Mouse (Mus musculus) kidney, postnatal 0 days (tissue): Measurements from ENCODE around the gene Triap1. TPM values are rescaled to one million over a fixed set of nuclear protein-coding genes. Genes with fewer than 3 reads are reported as not detected.

Source experiments
- ATAC-seq: fragments of 200-750 bp; cut with Nextera tagmentation; replicated peaks from 2 replicates; pipeline ENCODE4 v1.8.0; 2017; ENCODE audit warnings: low read depth, moderate number of reproducible peaks, moderate TSS enrichment, moderate library complexity; ENCODE audit not compliant: low FRiP score
- DNase-seq: peaks from one replicate; pipeline ENCODE4 v3.0.0-alpha.2; 2016; ENCODE audit warnings: low spot score
- H3K27ac ChIP-seq: fragments of 300-500 bp; sonication (generic); 2 replicates; pipeline ENCODE4 v1.5.1; 2014; ENCODE audit warnings: mild to moderate bottlenecking
- H3K27me3 ChIP-seq: fragments of 300-500 bp; sonication (generic); 2 replicates; pipeline ENCODE4 v1.6.1; 2014; ENCODE audit warnings: low read length, mixed read lengths; ENCODE audit not compliant: insufficient read depth
- H3K36me3 ChIP-seq: fragments of 300-500 bp; sonication (generic); 2 replicates; pipeline ENCODE4 v1.6.1; 2014; ENCODE audit warnings: low read length, mixed read lengths; ENCODE audit not compliant: insufficient read depth
- H3K4me1 ChIP-seq: fragments of 300-500 bp; sonication (generic); replicated peaks from 2 replicates; pipeline ENCODE4 v1.6.1; 2014; ENCODE audit warnings: antibody characterized with exemption, low read length, mixed read lengths; ENCODE audit not compliant: insufficient read depth
- H3K4me2 ChIP-seq: fragments of 300-500 bp; sonication (generic); 2 replicates; pipeline ENCODE4 v1.6.1; 2014; ENCODE audit warnings: mild to moderate bottlenecking, low read length, moderate library complexity, mixed read lengths
- H3K4me3 ChIP-seq: fragments of 300-500 bp; sonication (generic); replicated peaks from 2 replicates; pipeline ENCODE4 v1.5.1; 2014; ENCODE audit warnings: low read depth, low read length
- H3K9ac ChIP-seq: fragments of 300-500 bp; sonication (generic); 2 replicates; pipeline ENCODE4 v1.6.1; 2014; ENCODE audit warnings: low read depth, low read length
- H3K9me3 ChIP-seq: fragments of 300-500 bp; sonication (generic); replicated peaks from 2 replicates; pipeline ENCODE4 v1.6.1; 2016; ENCODE audit warnings: low read length, inconsistent platforms, mixed read lengths
- CTCF ChIP-seq: IDR thresholded peaks from 2 replicates; pipeline ENCODE4 v1.5.1; 2016; ENCODE audit warnings: antibody characterized with exemption, low read depth, mild to moderate bottlenecking, moderate library complexity
- WGBS: fragments of 180-500 bp; shearing (Covaris S2); extraction: QIAGEN DNeasy Blood & Tissue Kit; methylation state at CpG from one replicate; pipeline ENCODE4 v1.1.7; 2014; 5-methylcytosine and 5-hydroxymethylcytosine counted together
- polyA plus RNA-seq: library from polyadenylated mRNA; unstranded; fragments of >200 nt; fragmentation: Nextera tagmentation; extraction: Ambion mirVana; gene quantifications from 2 replicates; pipeline ENCODE4 v1.2.1, GENCODE M21; 2015

Gene Triap1
- polyA plus RNA-seq, 1 experiment from 2014 or later = 59.0 TPM

DNA sequence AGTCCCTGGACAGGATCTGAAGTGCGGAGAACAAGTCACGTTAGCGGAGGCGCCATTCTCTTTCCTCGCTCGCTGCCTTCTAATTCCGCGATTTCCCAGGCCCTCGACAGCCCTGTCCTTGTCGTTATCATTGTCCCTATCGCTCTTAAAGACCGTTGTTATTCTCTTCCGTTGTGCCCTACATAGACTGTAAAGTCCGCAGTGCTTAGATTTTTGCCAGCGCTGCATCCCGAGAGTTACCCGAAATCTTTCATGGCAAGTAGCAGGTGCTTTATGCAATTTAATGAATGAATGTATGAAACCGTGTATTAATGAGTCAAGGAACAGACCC is 8.2 kb downstream of the Triap1 start:
- Histone ChIP-seq H3K36me3 (peaks cover 16% of the 10 kb centered on the region; the same call in 1 of the 2 replicates), H3K9me3 (no peaks in the 10 kb centered on the region), H3K4me2 (peak overlapping the region; percentile 63), H3K9ac (peak overlapping the region; percentile 91), H3K27me3 (no peaks in the 10 kb centered on the region), H3K4me3 (peak overlapping the region; percentile 93), H3K4me1 (peaks cover 14% of the 10 kb centered on the region), H3K27ac (peak overlapping the region; percentile 60)
- TF ChIP-seq CTCF = no peak
- under 1% methylated on average over 18 of the region's 18 CpGs for WGBS
- no peak for ATAC-seq
- no peak for DNase-seq

- Histone ChIP-seq H3K9me3 (no peaks in the 10 kb centered on the region), H3K4me1 (peaks cover 14% of the 10 kb centered on the region), H3K4me3 (no peak overlapping the region), H3K36me3 (no peaks in the 10 kb centered on the region), H3K9ac (no peak overlapping the region), H3K4me2 (no peak overlapping the region), H3K27me3 (no peaks in the 10 kb centered on the region), H3K27ac (no peak overlapping the region)
- 0 out of 2 replicates have a peak, but pooled peaks have one; percentile 4 for TF ChIP-seq CTCF
- ATAC-seq (no peak), DNase-seq (no peak)
- 84% methylated on average over 5 of the region's 5 CpGs for WGBS
These were observed 10.3 kb downstream of the Triap1 start for GRCm38 (mm10) chr5:115351348-115351747.

- Histone ChIP-seq H3K4me2 (no peak overlapping the region), H3K27ac (no peak overlapping the region), H3K27me3 (no peaks in the 10 kb centered on the region), H3K9ac (no peak overlapping the region), H3K9me3 (no peaks in the 10 kb centered on the region), H3K4me3 (no peak overlapping the region), H3K36me3 (no peaks in the 10 kb centered on the region), H3K4me1 (no peaks in the 10 kb centered on the region)
- no peak for DNase-seq
- no peak for ATAC-seq
- TF ChIP-seq CTCF = no peak
- WGBS = 33% methylated on average over 13 of the region's 13 CpGs
These were observed 14.0 kb downstream of the Triap1 start for GRCm38 (mm10) chr5:115355070-115355469.

- TF ChIP-seq CTCF = peak; percentile 94
- H3K27ac ChIP-seq = no peak overlapping the region
- H3K9me3 ChIP-seq = no peaks in the 10 kb centered on the region
- peak; percentile 57 for ATAC-seq
- H3K4me2 ChIP-seq = no peak overlapping the region
- no peak overlapping the region for H3K4me3 ChIP-seq
- DNase-seq = peak; percentile 85
- no peaks in the 10 kb centered on the region for H3K27me3 ChIP-seq
- 2% methylated on average over 12 of the region's 12 CpGs for WGBS
- no peak overlapping the region for H3K9ac ChIP-seq
- H3K4me1 ChIP-seq = no peaks in the 10 kb centered on the region
- H3K36me3 ChIP-seq = no peaks in the 10 kb centered on the region
These were observed 17.8 kb downstream of the Triap1 start for GRCm38 (mm10) chr5:115358872-115359271.

DNA sequence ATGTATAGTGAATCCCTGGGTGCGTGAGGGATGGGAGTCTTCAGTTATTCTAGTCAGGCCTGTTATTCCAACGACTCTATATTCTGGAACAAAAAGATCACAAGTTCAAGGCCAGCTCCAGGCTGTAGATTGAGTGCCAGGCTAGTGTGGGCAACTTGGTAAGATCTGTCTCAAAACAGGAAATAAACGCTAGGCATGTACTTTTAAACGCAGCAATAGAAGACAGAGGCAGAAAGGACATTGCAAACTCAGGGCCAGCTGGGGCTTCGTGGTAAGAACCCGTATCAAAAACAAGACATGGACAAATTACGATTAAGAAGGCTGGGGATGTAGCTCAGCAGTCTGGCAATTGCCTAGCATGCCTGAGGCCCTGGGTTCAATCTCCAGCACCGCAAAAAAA is 18.4 kb downstream of the Triap1 start:
- no peak overlapping the region for H3K4me2 ChIP-seq
- no peak for DNase-seq
- ATAC-seq = no peak
- no peaks in the 10 kb centered on the region for H3K36me3 ChIP-seq
- H3K4me1 ChIP-seq = no peaks in the 10 kb centered on the region
- H3K27ac ChIP-seq = no peak overlapping the region
- WGBS = 78% methylated on average over 8 of the region's 8 CpGs
- no peak overlapping the region for H3K9ac ChIP-seq
- no peaks in the 10 kb centered on the region for H3K27me3 ChIP-seq
- H3K4me3 ChIP-seq = no peak overlapping the region
- no peak for TF ChIP-seq CTCF
- H3K9me3 ChIP-seq = no peaks in the 10 kb centered on the region

- no peaks in the 10 kb centered on the region for H3K4me1 ChIP-seq
- 45% methylated on average over 5 of the region's 5 CpGs for WGBS
- DNase-seq = peak; percentile 32
- no peak overlapping the region for H3K9ac ChIP-seq
- H3K27me3 ChIP-seq = no peaks in the 10 kb centered on the region
- H3K4me2 ChIP-seq = no peak overlapping the region
- H3K4me3 ChIP-seq = no peak overlapping the region
- no peak overlapping the region for H3K27ac ChIP-seq
- ATAC-seq = no peak
- H3K36me3 ChIP-seq = no peaks in the 10 kb centered on the region
- H3K9me3 ChIP-seq = no peaks in the 10 kb centered on the region
- no peak for TF ChIP-seq CTCF
These were observed 18.9 kb downstream of the Triap1 start for GRCm38 (mm10) chr5:115359851-115360372.

- no peak for DNase-seq
- no peak overlapping the region for H3K27ac ChIP-seq
- H3K4me3 ChIP-seq = no peak overlapping the region
- no peaks in the 10 kb centered on the region for H3K27me3 ChIP-seq
- no peak overlapping the region for H3K9ac ChIP-seq
- no peak for TF ChIP-seq CTCF
- no peaks in the 10 kb centered on the region for H3K4me1 ChIP-seq
- ATAC-seq = no peak
- H3K36me3 ChIP-seq = no peaks in the 10 kb centered on the region
- no peak overlapping the region for H3K4me2 ChIP-seq
- no peaks in the 10 kb centered on the region for H3K9me3 ChIP-seq
- 46% methylated on average over 7 of the region's 7 CpGs for WGBS
These were observed 21.2 kb downstream of the Triap1 start for GRCm38 (mm10) chr5:115362216-115362615.
